Mouse (Mus musculus) heart, adult 11 months (tissue): ENCODE results near the gene Cga.
"Not testable (repeated sequence)": the region's sequence is repeated elsewhere in the genome, so short reads cannot be mapped to it uniquely, and the experiment has no call there.

Experiments
- DNase-seq: peaks from one replicate; pipeline ENCODE4 v3.0.0; 2022

Cga gene

GRCm38 (mm10) chr4:34898497-34898896, 4.9 kb downstream of the Cga start:
- DNase-seq, result peak; percentile 70

GRCm38 (mm10) chr4:34899322-34899721, 5.7 kb downstream of the Cga start:
- DNase-seq, result peak; percentile 53

- DNase-seq, result peak; percentile 68
Measured at GRCm38 (mm10) chr4:34900155-34900554, 6.6 kb downstream of the Cga start.

- DNase-seq, result peak; percentile 10
Measured at GRCm38 (mm10) chr4:34901166-34901565, 7.6 kb downstream of the Cga start.

- not testable (repeated sequence) for DNase-seq
Measured at GRCm38 (mm10) chr4:34901582-34901981, 8.0 kb downstream of the Cga start.

- DNase-seq, result no peak
Measured at GRCm38 (mm10) chr4:34905396-34905795, 11.8 kb downstream of the Cga start.

- DNase-seq, result no peak
Measured at GRCm38 (mm10) chr4:34906151-34906550, 12.6 kb downstream of the Cga start.

- DNase-seq, result no peak
Measured at GRCm38 (mm10) chr4:34907026-34907425, 13.4 kb downstream of the Cga start.

GRCm38 (mm10) chr4:34908127-34908526, 14.5 kb downstream of the Cga start:
- DNase-seq, result peak; percentile 97

GRCm38 (mm10) chr4:34911401-34911800, 17.8 kb downstream of the Cga start:
- DNase-seq, result no peak

- no peak for DNase-seq
Measured at GRCm38 (mm10) chr4:34912171-34912570, 18.6 kb downstream of the Cga start.

- DNase-seq, result no peak
Measured at GRCm38 (mm10) chr4:34917400-34917799, 23.8 kb downstream of the Cga start.

GRCm38 (mm10) chr4:34922177-34922870, 28.7 kb downstream of the Cga start:
- peak; percentile 78 for DNase-seq

- DNase-seq, result not testable (repeated sequence)
Measured at GRCm38 (mm10) chr4:34928386-34928785, 34.8 kb downstream of the Cga start.

- DNase-seq, result peak; percentile 85
Measured at GRCm38 (mm10) chr4:34941046-34941445, 47.5 kb downstream of the Cga start.

- DNase-seq, result no peak
Measured at GRCm38 (mm10) chr4:34947181-34947580, 53.6 kb downstream of the Cga start.

- DNase-seq, result peak; percentile 76
Measured at GRCm38 (mm10) chr4:34953716-34954115, 60.1 kb downstream of the Cga start.
